Mouse (Mus musculus) layer of hippocampus, postnatal 36 days (tissue): ENCODE measurements around the gene Snx29. TPM values are rescaled to one million over a fixed set of nuclear protein-coding genes. Genes with fewer than 3 reads are reported as not detected.

Experiments used
- DNase-seq, 2 experiments: peaks; one replicate each; pipeline ENCODE4 v3.0.0; 2022
- total RNA-seq, 2 experiments: library from RNA; stranded (reverse); gene quantifications; 2 replicates each; pipeline ENCODE4 v1.2.3; 2021

Gene Snx29
- total RNA-seq, 2 experiments from 2014 or later: 23.4 to 31.6 TPM

GRCm38 (mm10) chr16:11691487-11692200 is 368.9 kb downstream of the Snx29 start:
- DNase-seq: peak in 1 of 2 experiments; percentile 25

DNA sequence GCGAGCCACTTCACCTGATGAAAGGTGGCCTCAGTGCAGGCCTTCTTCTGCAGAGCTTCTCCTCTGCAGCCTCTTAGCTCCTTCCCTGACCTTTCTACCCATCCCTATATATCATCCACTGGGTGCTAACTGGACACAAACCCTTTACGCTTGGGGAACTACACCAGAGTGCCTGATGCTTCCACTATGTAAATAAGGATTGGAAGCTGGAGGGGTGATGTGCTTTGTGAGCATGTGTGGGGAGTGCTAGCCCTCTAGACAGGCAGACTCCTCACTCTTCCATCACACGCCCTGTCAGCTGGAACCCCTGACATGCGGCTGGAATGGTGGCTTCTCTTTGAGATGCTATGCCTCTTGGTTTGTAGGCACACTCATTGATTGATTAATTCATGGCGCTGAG is 370.0 kb downstream of the Snx29 start:
- DNase-seq: no peak

DNA sequence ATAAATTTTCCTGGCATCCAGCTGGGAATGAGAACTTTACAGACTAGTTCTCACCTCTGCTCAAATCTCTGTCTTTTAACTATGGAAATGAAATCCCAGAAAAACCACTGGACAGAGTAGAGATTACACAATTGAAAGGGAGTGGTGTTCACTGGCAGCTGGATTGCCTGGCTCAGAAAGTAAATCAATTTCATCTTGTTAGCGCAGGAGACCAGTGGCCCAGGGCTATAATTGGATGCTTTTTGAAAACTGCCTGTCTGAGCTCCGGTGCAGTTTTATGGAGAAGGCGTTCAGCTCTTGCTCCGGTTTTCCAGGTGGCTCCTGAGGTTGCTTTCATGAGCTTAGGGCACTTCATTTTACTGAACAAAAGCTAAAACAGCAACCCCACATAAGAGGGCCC is 371.7 kb downstream of the Snx29 start:
- no peak for DNase-seq

- no peak for DNase-seq
Observed at GRCm38 (mm10) chr16:11696767-11697166, 374.1 kb downstream of the Snx29 start.

GRCm38 (mm10) chr16:11697710-11698357 is 375.1 kb downstream of the Snx29 start:
- peak; percentile 36 to 37 for DNase-seq

- DNase-seq: no peak
Observed at GRCm38 (mm10) chr16:11701579-11701978, 378.9 kb downstream of the Snx29 start.

DNA sequence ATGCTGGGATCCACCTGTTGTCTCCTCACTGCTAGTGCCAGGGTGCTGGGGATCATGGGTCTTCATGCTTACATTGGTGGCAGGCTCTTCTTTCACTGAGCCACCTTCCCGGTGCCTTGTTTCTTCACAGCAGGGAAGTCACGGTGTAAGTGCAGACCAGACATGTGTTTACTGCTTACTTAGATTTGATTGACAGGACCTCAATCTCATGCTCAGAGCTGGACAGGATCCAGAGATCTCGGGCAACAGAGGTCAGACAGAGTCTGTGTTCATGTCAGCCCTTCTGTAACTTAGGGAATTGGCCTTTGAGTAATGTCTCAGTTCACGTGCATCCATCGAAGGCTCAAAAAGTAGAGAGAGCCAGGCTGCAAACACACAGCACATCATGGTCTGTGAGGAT is 381.4 kb downstream of the Snx29 start:
- no peak for DNase-seq

DNA sequence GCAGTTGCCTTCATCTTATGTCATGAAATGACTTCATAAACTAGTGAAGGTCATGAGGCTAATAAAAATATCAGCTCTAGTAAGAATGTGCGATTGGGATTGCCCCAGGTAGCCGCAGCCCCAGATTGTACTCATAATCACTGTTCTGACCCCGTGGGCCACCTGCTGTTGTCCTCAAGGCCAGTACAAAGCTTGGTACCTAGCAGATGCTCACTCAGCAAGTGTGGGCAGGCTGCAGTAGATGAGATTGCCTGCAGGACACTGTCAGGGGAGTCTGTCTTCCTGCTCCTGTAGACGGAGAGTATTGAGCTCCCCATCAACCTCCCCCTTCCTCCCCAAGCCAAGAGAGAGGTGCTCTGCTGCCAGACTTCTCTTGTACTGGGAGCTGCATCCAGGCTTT is 382.7 kb downstream of the Snx29 start:
- no peak for DNase-seq

DNA sequence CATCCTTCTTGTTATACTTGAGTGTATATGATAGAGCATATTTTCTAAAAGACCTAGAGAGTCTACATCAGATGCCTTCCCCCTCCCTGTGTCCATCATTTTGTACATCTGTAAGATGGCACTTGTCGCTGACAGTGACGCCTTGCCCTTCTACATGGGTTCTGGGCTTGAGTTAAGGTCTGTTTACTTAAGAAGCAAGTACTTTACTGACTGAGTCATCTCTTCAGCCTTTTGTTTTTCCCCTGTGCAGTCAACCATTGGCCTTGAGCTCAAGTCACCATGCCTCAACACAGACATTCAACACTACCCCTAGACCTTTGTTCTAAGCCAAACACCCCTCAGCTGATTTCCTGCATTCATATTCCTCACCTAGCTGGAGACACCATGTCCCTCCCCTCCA is 385.4 kb downstream of the Snx29 start:
- no peak for DNase-seq

DNA sequence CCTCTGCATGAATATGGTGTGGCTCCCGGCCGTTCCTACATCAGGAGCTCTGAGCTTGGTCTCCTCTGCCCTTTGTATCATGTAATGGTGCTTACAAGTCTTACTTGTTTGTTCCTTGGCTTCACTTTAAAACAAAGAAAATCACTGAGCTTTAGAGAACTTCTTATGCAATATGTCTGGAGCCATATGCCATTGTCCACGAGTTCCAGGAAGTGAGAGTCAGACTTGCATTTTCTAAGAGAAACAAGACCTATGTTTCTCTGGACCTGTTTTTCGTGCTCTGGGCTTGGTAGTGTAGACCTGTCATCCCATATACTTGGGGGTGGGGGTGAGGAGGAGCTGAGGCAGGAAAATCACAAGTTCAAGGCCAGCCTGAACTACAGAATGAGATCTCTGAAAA is 386.7 kb downstream of the Snx29 start:
- no peak for DNase-seq

DNA sequence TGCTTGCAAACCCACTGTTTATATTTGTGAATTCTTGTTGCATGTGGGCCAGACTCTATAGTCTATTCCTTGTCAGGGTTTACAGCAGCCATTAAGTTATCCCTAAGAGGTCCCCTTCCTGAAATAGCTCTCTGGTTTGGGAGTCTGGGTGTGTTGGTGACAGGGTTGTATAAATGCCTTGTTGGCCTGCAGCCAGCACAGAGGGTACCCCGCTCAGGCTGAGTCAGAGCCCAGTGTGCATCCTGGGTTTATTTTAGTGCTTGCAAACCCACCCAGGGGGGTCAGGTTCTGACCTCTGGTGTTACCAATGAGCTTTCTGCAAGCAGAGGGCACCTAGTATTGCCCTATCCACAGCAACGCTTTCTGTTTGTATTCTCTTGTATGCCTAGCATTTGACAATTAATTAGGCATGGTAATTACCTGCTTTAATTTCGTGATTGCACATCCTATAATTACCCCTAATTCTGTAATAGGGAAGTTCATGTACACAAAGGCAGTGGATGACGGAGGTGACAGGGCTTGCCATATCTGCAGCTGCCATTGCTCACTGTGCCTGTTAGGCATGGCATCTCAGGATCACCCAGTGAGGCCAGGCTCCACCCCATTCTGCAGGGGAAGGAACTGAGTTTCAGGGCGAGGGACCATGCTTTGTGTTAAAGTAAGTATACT is 387.4 kb downstream of the Snx29 start:
- no peak for DNase-seq

- DNase-seq: no peak
Observed at GRCm38 (mm10) chr16:11713265-11713865, 390.7 kb downstream of the Snx29 start.

GRCm38 (mm10) chr16:11716932-11717331 is 394.2 kb downstream of the Snx29 start:
- DNase-seq: no peak

- no peak for DNase-seq
Observed at GRCm38 (mm10) chr16:11725901-11726300, 403.2 kb downstream of the Snx29 start.

GRCm38 (mm10) chr16:11727331-11727730 is 404.6 kb downstream of the Snx29 start:
- DNase-seq: no peak

- DNase-seq: no peak
Observed at GRCm38 (mm10) chr16:11728131-11728530, 405.4 kb downstream of the Snx29 start.

- DNase-seq: no peak
Observed at GRCm38 (mm10) chr16:11728627-11729026, 405.9 kb downstream of the Snx29 start.

GRCm38 (mm10) chr16:11729111-11729510 is 406.4 kb downstream of the Snx29 start:
- no peak for DNase-seq

DNA sequence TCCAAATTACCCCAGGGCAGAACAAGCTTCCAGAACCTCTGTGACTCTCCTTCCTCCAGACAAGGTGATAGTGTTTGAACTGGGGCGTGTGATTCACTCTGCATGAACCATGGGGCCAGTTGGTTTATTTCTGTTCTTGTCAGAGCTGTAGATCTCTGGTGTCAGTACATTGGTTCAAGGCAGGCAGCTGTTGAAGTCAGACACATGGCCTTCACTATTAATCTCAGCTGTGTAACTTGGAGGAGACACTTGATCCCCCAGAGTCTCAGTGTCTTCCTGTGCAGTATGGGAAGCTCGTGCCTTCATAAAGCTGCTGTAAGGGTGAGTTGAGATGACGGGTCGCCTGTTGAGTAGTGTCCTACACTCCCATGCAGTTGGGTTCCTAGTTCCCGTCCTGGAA is 407.1 kb downstream of the Snx29 start:
- no peak for DNase-seq

- DNase-seq: no peak
Observed at GRCm38 (mm10) chr16:11731014-11731535, 408.4 kb downstream of the Snx29 start.

DNA sequence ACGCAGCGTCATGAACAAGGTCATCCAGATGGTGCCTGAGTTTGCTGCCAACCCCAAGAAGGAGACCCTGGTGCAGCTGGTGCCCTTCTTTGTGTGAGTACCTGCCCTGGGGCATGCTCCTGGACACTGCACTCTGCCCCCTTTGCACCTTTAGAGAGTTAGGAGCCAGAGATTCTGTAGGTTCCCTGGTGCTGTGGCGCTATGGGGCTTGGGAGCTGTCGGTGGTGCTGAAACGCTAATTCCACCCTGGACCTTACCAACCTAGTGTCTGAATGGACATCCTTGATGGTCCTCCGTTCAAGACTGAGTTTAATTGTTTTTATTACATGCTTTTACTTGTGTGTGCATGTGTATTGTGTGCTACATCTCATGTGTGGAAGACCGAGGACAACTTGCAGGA is 415.6 kb downstream of the Snx29 start:
- no peak for DNase-seq

GRCm38 (mm10) chr16:11741951-11742350 is 419.2 kb downstream of the Snx29 start:
- no peak for DNase-seq

DNA sequence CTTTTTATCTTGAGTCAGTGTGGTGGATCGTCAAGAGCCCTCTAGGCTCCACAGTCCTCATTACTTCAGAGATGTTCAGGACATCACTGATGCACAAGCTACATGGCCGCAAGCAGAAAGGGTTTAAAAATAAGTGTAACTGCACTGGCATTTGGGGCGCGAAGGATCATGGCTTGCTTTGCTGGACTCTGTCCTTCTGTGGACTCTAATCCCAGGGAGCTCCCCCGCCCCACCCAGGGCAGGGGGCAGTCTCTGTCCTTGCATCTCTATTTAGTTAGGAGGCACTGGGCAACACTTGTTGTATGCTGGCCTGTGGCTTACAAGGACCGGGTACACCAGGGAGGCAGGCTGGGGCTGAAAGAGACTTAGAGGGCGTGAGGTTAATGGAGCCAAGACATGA is 419.6 kb downstream of the Snx29 start:
- no peak for DNase-seq
